Mouse (Mus musculus): Measurements from ENCODE around the gene St3gal6. TPM values are rescaled to one million over a fixed set of nuclear protein-coding genes. Genes with fewer than 3 reads are reported as not detected.

The St3gal6 gene
- polyA plus RNA-seq, 1 experiment from 2014 or later: 14.7 TPM

DNA sequence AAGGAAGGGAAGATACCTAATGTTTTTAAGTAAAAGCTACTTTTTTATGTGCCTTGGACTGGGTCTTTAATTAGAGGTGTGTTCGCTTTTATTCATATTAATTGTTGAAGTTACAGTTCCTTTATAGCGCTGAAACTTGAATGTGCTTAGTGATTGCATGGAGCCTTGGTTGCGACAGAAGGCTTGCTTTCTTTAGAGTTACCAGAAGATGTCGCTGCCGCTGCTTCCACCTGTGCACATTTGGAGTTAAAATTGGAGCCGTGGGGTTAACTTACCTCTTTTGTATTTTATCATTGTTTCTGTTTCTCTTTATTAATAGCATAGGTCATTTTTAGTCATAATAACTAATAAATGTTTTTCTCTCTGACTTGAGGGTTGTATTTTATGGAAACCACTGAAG lies 79.3 kb downstream of the St3gal6 start:
- H3K9me3 ChIP-seq (replicated peaks; ENCODE audit: control insufficient read depth, low read length): no peaks in the 10 kb centered on the region
- H3K4me1 ChIP-seq (ENCODE audit: control insufficient read depth, insufficient read depth, low read length): no peaks in the 10 kb centered on the region
- ATAC-seq (ENCODE audit: insufficient read depth, low FRiP score): no peak
- H3K4me2 ChIP-seq (ENCODE audit: low read depth, low read length): no peak overlapping the region
- no peaks in the 10 kb centered on the region for H3K27me3 ChIP-seq (ENCODE audit: control insufficient read depth, insufficient read depth, low read length)
- 0 out of 2 replicates have a peak, but pooled peaks cover 4% of the 10 kb centered on the region for H3K36me3 ChIP-seq (ENCODE audit: control insufficient read depth, insufficient read depth, low read length)
- H3K4me3 ChIP-seq (replicated peaks; ENCODE audit: low read length): no peak overlapping the region
- no peak overlapping the region for H3K9ac ChIP-seq (ENCODE audit: low read length)
- WGBS: 70% methylated on average over 6 of the region's 6 CpGs
- H3K27ac ChIP-seq (ENCODE audit: low read length): no peak overlapping the region

DNA sequence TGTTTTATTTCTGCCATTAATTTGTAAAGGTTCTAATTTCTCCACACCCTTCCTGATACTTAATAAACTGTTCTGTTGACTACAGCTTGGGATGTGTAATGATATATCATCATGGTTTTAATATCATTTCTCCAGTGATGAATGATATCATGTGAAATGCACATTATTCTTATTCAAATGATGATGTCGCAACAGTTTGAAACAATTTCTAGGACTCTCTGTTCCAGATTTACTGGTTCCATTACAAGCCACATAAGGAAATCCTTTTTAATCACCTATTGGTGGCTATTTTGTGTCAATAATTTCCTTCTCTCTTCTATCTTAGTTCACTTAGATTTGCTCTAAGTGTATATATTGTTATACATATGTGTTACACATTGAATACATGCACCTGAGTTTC lies 91.7 kb downstream of the St3gal6 start:
- Histone ChIP-seq H3K27me3 (ENCODE audit: control insufficient read depth, insufficient read depth, low read length) (no peaks in the 10 kb centered on the region), H3K4me3 (replicated peaks; ENCODE audit: low read length) (no peak overlapping the region), H3K9ac (ENCODE audit: low read length) (no peak overlapping the region), H3K4me1 (ENCODE audit: control insufficient read depth, insufficient read depth, low read length) (0 out of 2 replicates have a peak, but pooled peaks cover 2% of the 10 kb centered on the region), H3K36me3 (ENCODE audit: control insufficient read depth, insufficient read depth, low read length) (peaks cover 9% of the 10 kb centered on the region; the same call in 1 of the 2 replicates), H3K4me2 (ENCODE audit: low read depth, low read length) (no peak overlapping the region), H3K27ac (ENCODE audit: low read length) (no peak overlapping the region), H3K9me3 (replicated peaks; ENCODE audit: control insufficient read depth, low read length) (no peaks in the 10 kb centered on the region)
- no peak for ATAC-seq (ENCODE audit: insufficient read depth, low FRiP score)
- 88% methylated on average over 1 of the region's 1 CpGs for WGBS

DNA sequence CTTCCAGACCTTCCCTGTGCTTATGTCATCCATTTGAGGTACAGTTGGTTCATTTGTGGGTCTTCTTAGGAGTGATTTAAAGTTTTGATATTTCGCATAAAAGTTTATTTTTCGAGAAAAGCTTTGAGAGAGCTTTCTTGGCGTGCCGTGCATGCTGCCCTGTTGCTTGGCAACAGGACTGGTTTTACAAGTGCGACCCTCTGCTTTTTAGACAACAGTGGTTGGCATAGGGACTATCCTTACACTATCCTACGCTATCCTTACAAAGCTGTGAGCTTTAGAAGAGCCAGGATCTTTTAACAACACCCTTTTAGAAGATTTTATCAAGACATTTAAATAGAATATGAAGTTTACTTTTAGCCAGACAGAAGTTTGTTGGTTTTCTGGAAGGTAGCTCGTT lies 93.8 kb downstream of the St3gal6 start:
- Histone ChIP-seq H3K27me3 (ENCODE audit: control insufficient read depth, insufficient read depth, low read length) (no peaks in the 10 kb centered on the region), H3K4me3 (replicated peaks; ENCODE audit: low read length) (no peak overlapping the region), H3K27ac (ENCODE audit: low read length) (no peak overlapping the region), H3K4me2 (ENCODE audit: low read depth, low read length) (no peak overlapping the region), H3K4me1 (ENCODE audit: control insufficient read depth, insufficient read depth, low read length) (0 out of 2 replicates have a peak, but pooled peaks cover 2% of the 10 kb centered on the region), H3K9ac (ENCODE audit: low read length) (no peak overlapping the region), H3K36me3 (ENCODE audit: control insufficient read depth, insufficient read depth, low read length) (no peaks in the 10 kb centered on the region), H3K9me3 (replicated peaks; ENCODE audit: control insufficient read depth, low read length) (no peaks in the 10 kb centered on the region)
- ATAC-seq (ENCODE audit: insufficient read depth, low FRiP score): no peak
- WGBS: 67% methylated on average over 7 of the region's 7 CpGs

DNA sequence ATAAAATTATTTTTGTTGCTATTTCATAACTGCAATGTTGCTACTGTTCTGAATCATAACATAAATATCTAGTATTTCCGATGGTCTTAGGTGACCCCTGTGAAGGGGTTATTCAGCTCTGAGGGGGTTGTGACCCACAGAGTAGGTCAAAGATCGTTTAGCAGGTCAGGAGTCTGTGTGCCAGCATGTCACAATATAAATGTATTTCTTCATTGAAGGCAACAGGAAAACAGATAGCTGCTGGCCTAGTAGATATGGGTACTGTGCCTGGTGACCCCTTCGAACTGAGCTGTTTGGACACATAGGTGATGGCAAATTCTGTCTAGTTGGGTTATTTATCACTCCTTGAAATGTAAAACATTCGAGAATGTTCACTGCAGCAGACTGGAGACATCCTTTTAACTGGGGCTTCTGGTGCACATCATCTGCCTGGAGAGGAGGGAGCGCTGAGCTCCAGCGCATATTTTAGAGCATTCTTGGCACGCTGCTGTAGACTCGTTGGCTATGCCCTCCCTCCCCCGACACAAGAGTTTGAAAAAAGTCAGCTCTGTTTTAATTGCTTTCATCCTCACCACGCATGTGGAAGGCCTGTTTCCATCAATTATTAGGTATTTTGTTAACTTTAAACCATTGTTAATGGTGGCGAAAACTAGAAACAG lies 102.2 kb downstream of the St3gal6 start:
- Histone ChIP-seq H3K4me2 (ENCODE audit: low read depth, low read length) (0 out of 2 replicates have a peak overlapping the region, but pooled peaks have one; percentile 1), H3K36me3 (ENCODE audit: control insufficient read depth, insufficient read depth, low read length) (no peaks in the 10 kb centered on the region), H3K9ac (ENCODE audit: low read length) (no peak overlapping the region), H3K9me3 (replicated peaks; ENCODE audit: control insufficient read depth, low read length) (no peaks in the 10 kb centered on the region), H3K4me3 (replicated peaks; ENCODE audit: low read length) (no peak overlapping the region), H3K27ac (ENCODE audit: low read length) (peak overlapping the region; percentile 48; the same call in 1 of the 2 replicates), H3K27me3 (ENCODE audit: control insufficient read depth, insufficient read depth, low read length) (no peaks in the 10 kb centered on the region), H3K4me1 (ENCODE audit: control insufficient read depth, insufficient read depth, low read length) (peaks cover 16% of the 10 kb centered on the region)
- ATAC-seq (ENCODE audit: insufficient read depth, low FRiP score): peak; percentile 69
- 33% methylated on average over 11 of the region's 11 CpGs for WGBS

Other genes starting within 250 kb of the St3gal6 start
- 4.7 and 5.9 TPM in 2 replicates for gene Dcbld2, start 115.8 kb downstream of the St3gal6 start, polyA plus RNA-seq (2015; fragmentation: Nextera tagmentation; extraction: Ambion mirVana)
- not detected in 2 replicates for gene Gm813, start 92.7 kb upstream of the St3gal6 start, polyA plus RNA-seq (2015; fragmentation: Nextera tagmentation; extraction: Ambion mirVana)
- not detected in 2 replicates for gene E330017A01Rik, start 114.5 kb upstream of the St3gal6 start, polyA plus RNA-seq (2015; fragmentation: Nextera tagmentation; extraction: Ambion mirVana)
- gene Cpox, start 146.0 kb upstream of the St3gal6 start, polyA plus RNA-seq (2015; fragmentation: Nextera tagmentation; extraction: Ambion mirVana): 40.4 and 41.1 TPM in 2 replicates
- gene Gpr15, start 194.8 kb upstream of the St3gal6 start, polyA plus RNA-seq (2015; fragmentation: Nextera tagmentation; extraction: Ambion mirVana): 0.14 TPM in 1 of 2 replicates, not detected in the other
- 125 and 138 TPM in 2 replicates for gene Cldnd1, start 203.7 kb upstream of the St3gal6 start, polyA plus RNA-seq (2015; fragmentation: Nextera tagmentation; extraction: Ambion mirVana)
- not detected in 2 replicates for gene Olfr172, start 238.9 kb upstream of the St3gal6 start, polyA plus RNA-seq (2015; fragmentation: Nextera tagmentation; extraction: Ambion mirVana)